Mouse (Mus musculus) left cerebral cortex, postnatal 4 days (tissue): ENCODE results near the gene Sox15. TPM values are rescaled to one million over a fixed set of nuclear protein-coding genes. Genes with fewer than 3 reads are reported as not detected.

Experiments used
- DNase-seq: peaks from one replicate; pipeline ENCODE4 v3.0.0-alpha.2; 2022
- intact Hi-C: fragments of 180-260 bp; cut with DNase I; formaldehyde crosslinking; loops from one replicate; pipeline ENCODE4 v1.15.1; 2025
- total RNA-seq, 2 experiments: library from RNA; stranded (reverse); gene quantifications; 2 replicates each; pipeline ENCODE4 v1.2.3; 2021

Gene Sox15
- total RNA-seq, 2 experiments from 2014 or later, result not detected

- DNase-seq, result peak; percentile 100
- intact Hi-C loops, result no loop called here
These were observed 17.1 kb downstream of the Sox15 start, which contains the start of gene Eif4a1 for GRCm38 (mm10) chr11:69672211-69672706. Gene Eif4a1, minus strand, starts transcription at chr11:69672423.

- intact Hi-C loops, result no loop called here
- no peak for DNase-seq
These were observed 24.0 kb downstream of the Sox15 start for GRCm38 (mm10) chr11:69679144-69679543.

- DNase-seq, result no peak
- intact Hi-C loops, result loop anchor here (5.0 kb wide), 1 partner anchor 77 kb away; the partner anchor contains the start of gene Polr2a
These were observed 25.2 kb downstream of the Sox15 start for GRCm38 (mm10) chr11:69680136-69680855.

GRCm38 (mm10) chr11:69681314-69682208 lies 26.4 kb downstream of the Sox15 start, which contains the start of gene Senp3:
Gene Senp3, minus strand, starts transcription at chr11:69682084.
- DNase-seq, result peak; percentile 98
- intact Hi-C loops, result loop anchor here (5.0 kb wide), 1 partner anchor 76 kb away; the partner anchor contains the start of gene Polr2a

- peak; percentile 31 for DNase-seq
- intact Hi-C loops, result loop anchor here (5.0 kb wide), 1 partner anchor 75 kb away; the partner anchor contains the start of gene Polr2a
These were observed 27.2 kb downstream of the Sox15 start for GRCm38 (mm10) chr11:69682209-69682839.

- intact Hi-C loops, result loop anchor here (5.0 kb wide), 1 partner anchor 74 kb away; the partner anchor contains the start of gene Polr2a
- peak; percentile 93 for DNase-seq
These were observed 27.9 kb downstream of the Sox15 start for GRCm38 (mm10) chr11:69682840-69683533.

GRCm38 (mm10) chr11:69683576-69683975 lies 28.5 kb downstream of the Sox15 start:
- intact Hi-C loops, result loop anchor here (5.0 kb wide), 1 partner anchor 74 kb away; the partner anchor contains the start of gene Polr2a
- no peak for DNase-seq

- intact Hi-C loops, result loop anchor here (5.0 kb wide), 1 partner anchor 73 kb away; the partner anchor contains the start of gene Polr2a
- no peak for DNase-seq
These were observed 29.1 kb downstream of the Sox15 start for GRCm38 (mm10) chr11:69684128-69684745.

GRCm38 (mm10) chr11:69684936-69685335 lies 29.8 kb downstream of the Sox15 start:
- intact Hi-C loops, result loop anchor here (5.0 kb wide), 1 partner anchor 72 kb away; the partner anchor contains the start of gene Polr2a
- no peak for DNase-seq

GRCm38 (mm10) chr11:69685526-69686148 lies 30.5 kb downstream of the Sox15 start, which contains the start of gene Tnfsf13:
Gene Tnfsf13, minus strand, starts transcription at chr11:69685784.
- peak; percentile 63 for DNase-seq
- intact Hi-C loops, result no loop called here

- peak; percentile 84 for DNase-seq
- intact Hi-C loops, result no loop called here
These were observed 31.3 kb downstream of the Sox15 start for GRCm38 (mm10) chr11:69686377-69686776.

GRCm38 (mm10) chr11:69687061-69687460 lies 31.9 kb downstream of the Sox15 start:
- intact Hi-C loops, result no loop called here
- DNase-seq, result no peak

- no peak for DNase-seq
- intact Hi-C loops, result no loop called here
These were observed 34.8 kb downstream of the Sox15 start for GRCm38 (mm10) chr11:69689891-69690290.

GRCm38 (mm10) chr11:69692196-69692811 lies 37.2 kb downstream of the Sox15 start:
- DNase-seq, result no peak
- intact Hi-C loops, result no loop called here

GRCm38 (mm10) chr11:69692863-69693262 lies 37.7 kb downstream of the Sox15 start:
- intact Hi-C loops, result no loop called here
- no peak for DNase-seq

- no peak for DNase-seq
- intact Hi-C loops, result no loop called here
These were observed 38.4 kb downstream of the Sox15 start for GRCm38 (mm10) chr11:69693421-69693965.

- no peak for DNase-seq
- intact Hi-C loops, result no loop called here
These were observed 39.9 kb downstream of the Sox15 start for GRCm38 (mm10) chr11:69695046-69695360.
